Mouse (Mus musculus): ENCODE measurements around the gene Dnajc5g. TPM values are rescaled to one million over a fixed set of nuclear protein-coding genes. Genes with fewer than 3 reads are reported as not detected.

Gene Dnajc5g
- polyA plus RNA-seq, 1 experiment from 2014 or later, result not detected

DNA sequence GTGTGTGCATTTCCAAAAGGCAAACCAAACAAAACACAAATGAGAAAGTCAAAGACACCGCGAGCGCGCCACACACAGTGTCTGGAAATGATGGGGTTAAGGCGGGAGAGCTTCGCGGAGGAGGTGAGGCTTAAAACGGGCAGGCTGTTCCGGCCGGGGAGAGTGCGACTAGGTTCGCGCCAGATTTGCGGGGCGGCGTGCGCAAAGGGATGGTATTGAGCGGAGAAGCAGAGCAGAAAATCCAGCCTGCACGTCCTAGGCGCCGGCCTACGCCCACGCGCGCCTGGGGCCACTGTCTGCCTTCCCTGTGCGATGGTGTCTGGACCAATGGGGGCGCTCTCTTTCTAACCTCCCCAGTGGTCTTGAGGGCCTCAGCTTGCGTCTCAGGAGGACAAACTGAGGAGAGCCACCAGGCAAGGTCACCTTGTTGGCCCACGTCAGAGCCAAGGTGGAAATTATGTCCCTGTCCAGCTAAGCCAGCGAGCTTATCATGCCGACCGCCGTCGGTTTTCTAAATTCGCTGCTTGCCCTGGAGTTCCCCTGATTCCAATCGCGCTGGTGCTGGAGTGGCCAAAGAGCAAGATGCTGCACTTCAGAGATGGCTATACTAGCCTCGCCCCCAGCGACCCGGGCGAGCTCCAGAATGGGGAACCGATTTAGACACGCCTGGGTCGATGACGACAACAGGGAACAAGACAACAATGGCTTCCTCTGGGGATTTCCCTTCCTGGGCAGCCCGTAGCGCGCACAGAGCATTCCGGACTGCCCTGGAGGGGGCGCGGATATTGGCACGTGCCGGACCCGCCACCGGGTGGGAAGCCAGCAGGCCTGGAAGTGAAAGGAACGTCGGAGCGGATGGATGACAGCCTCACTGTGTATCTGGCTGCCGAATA is 11.0 kb upstream of the Dnajc5g start:
- Histone ChIP-seq H3K9ac (ENCODE audit: low read length) (peak overlapping the region; percentile 53), H3K9me3 (replicated peaks; ENCODE audit: control insufficient read depth, low read length) (no peaks in the 10 kb centered on the region; the same call in 1 of the 2 replicates), H3K4me3 (ENCODE audit: low read length) (peak overlapping the region; percentile 54), H3K4me1 (ENCODE audit: control insufficient read depth, insufficient read depth, low read length) (peaks cover 26% of the 10 kb centered on the region), H3K36me3 (ENCODE audit: control insufficient read depth, insufficient read depth) (no peaks in the 10 kb centered on the region), H3K27ac (ENCODE audit: low read length) (no peak overlapping the region), H3K27me3 (ENCODE audit: control insufficient read depth, insufficient read depth, low read length) (peaks cover 84% of the 10 kb centered on the region), H3K4me2 (ENCODE audit: low read depth, low read length) (peak overlapping the region; percentile 77)
- under 1% methylated on average over 59 of the region's 59 CpGs for WGBS
- peak; percentile 61 for ATAC-seq (replicated peaks; ENCODE audit: extremely low read depth, insufficient read depth, low FRiP score)

- Histone ChIP-seq H3K4me1 (ENCODE audit: control insufficient read depth, insufficient read depth, low read length) (peaks cover 26% of the 10 kb centered on the region), H3K4me2 (ENCODE audit: low read depth, low read length) (peak overlapping the region; percentile 77), H3K36me3 (ENCODE audit: control insufficient read depth, insufficient read depth) (no peaks in the 10 kb centered on the region), H3K27ac (ENCODE audit: low read length) (no peak overlapping the region), H3K4me3 (ENCODE audit: low read length) (peak overlapping the region; percentile 54), H3K9ac (ENCODE audit: low read length) (peak overlapping the region; percentile 53), H3K9me3 (replicated peaks; ENCODE audit: control insufficient read depth, low read length) (no peaks in the 10 kb centered on the region; the same call in 1 of the 2 replicates), H3K27me3 (ENCODE audit: control insufficient read depth, insufficient read depth, low read length) (peaks cover 75% of the 10 kb centered on the region)
- no peak for ATAC-seq (replicated peaks; ENCODE audit: extremely low read depth, insufficient read depth, low FRiP score)
- 34% methylated on average over 11 of the region's 11 CpGs for WGBS
Observed at GRCm38 (mm10) chr5:31095711-31096480, 10.2 kb upstream of the Dnajc5g start.

GRCm38 (mm10) chr5:31108000-31108490 is 2.0 kb downstream of the Dnajc5g start, which contains the start of gene Slc30a3:
Gene Slc30a3, minus strand, starts transcription at chr5:31108237.
- ATAC-seq (replicated peaks; ENCODE audit: extremely low read depth, insufficient read depth, low FRiP score), result no peak
- Histone ChIP-seq H3K9ac (ENCODE audit: low read length) (no peak within 1 kb of the TSS), H3K9me3 (replicated peaks; ENCODE audit: control insufficient read depth, low read length) (no peaks in the 10 kb centered on the region), H3K4me3 (ENCODE audit: low read length) (no peak within 1 kb of the TSS), H3K4me1 (ENCODE audit: control insufficient read depth, insufficient read depth, low read length) (no peaks in the 10 kb centered on the region), H3K4me2 (ENCODE audit: low read depth, low read length) (no peak within 1 kb of the TSS), H3K36me3 (ENCODE audit: control insufficient read depth, insufficient read depth) (no peaks in the 10 kb centered on the region), H3K27me3 (ENCODE audit: control insufficient read depth, insufficient read depth, low read length) (0 out of 2 replicates have a peak, but pooled peaks cover 2% of the 10 kb centered on the region), H3K27ac (ENCODE audit: low read length) (no peak within 1 kb of the TSS)
- WGBS, result 86% methylated on average over 18 of the region's 18 CpGs

GRCm38 (mm10) chr5:31110781-31111180 is 4.7 kb downstream of the Dnajc5g start:
- Histone ChIP-seq H3K9me3 (replicated peaks; ENCODE audit: control insufficient read depth, low read length) (peaks cover 3% of the 10 kb centered on the region; the same call in 1 of the 2 replicates), H3K4me1 (ENCODE audit: control insufficient read depth, insufficient read depth, low read length) (no peaks in the 10 kb centered on the region), H3K36me3 (ENCODE audit: control insufficient read depth, insufficient read depth) (no peaks in the 10 kb centered on the region), H3K4me3 (ENCODE audit: low read length) (no peak overlapping the region), H3K27ac (ENCODE audit: low read length) (no peak overlapping the region), H3K9ac (ENCODE audit: low read length) (no peak overlapping the region), H3K27me3 (ENCODE audit: control insufficient read depth, insufficient read depth, low read length) (no peaks in the 10 kb centered on the region), H3K4me2 (ENCODE audit: low read depth, low read length) (no peak overlapping the region)
- no peak for ATAC-seq (replicated peaks; ENCODE audit: extremely low read depth, insufficient read depth, low FRiP score)
- WGBS, result 21% methylated on average over 7 of the region's 7 CpGs

DNA sequence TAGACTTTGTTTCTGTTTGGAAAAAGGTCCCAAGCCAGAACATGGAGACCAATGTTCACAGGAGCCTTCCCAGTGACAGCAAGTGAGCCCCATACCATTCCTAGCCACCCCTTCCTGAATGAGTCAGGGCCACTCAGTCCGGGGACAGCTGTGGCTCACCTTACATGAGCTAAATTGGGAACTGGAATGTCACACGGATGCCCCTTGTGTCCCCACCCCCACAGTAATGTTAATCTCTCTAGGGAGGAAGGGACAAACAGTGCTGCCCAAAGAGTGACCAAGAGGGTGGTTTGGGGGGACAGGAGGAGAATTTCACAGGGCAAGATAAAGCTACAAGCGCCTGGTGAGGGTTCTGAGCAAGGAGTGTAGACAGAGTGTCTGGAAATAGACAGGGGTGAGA is 10.3 kb downstream of the Dnajc5g start, which contains the start of gene Trim54:
Trim54 (plus strand) TSS at position 359 of the 400 bp plus-strand sequence.
- ATAC-seq (replicated peaks; ENCODE audit: extremely low read depth, insufficient read depth, low FRiP score), result peak; percentile 80
- Histone ChIP-seq H3K27me3 (ENCODE audit: control insufficient read depth, insufficient read depth, low read length) (no peaks in the 10 kb centered on the region), H3K36me3 (ENCODE audit: control insufficient read depth, insufficient read depth) (no peaks in the 10 kb centered on the region), H3K4me2 (ENCODE audit: low read depth, low read length) (peak within 1 kb of the TSS; percentile 55), H3K9me3 (replicated peaks; ENCODE audit: control insufficient read depth, low read length) (peaks cover 3% of the 10 kb centered on the region; the same call in 1 of the 2 replicates), H3K4me1 (ENCODE audit: control insufficient read depth, insufficient read depth, low read length) (peaks cover 2% of the 10 kb centered on the region; the same call in 1 of the 2 replicates), H3K27ac (ENCODE audit: low read length) (peak within 1 kb of the TSS; percentile 48), H3K4me3 (ENCODE audit: low read length) (peak within 1 kb of the TSS; percentile 30), H3K9ac (ENCODE audit: low read length) (peak within 1 kb of the TSS; percentile 18; the same call in 1 of the 2 replicates)
- WGBS, result 16% methylated on average over 3 of the region's 3 CpGs

DNA sequence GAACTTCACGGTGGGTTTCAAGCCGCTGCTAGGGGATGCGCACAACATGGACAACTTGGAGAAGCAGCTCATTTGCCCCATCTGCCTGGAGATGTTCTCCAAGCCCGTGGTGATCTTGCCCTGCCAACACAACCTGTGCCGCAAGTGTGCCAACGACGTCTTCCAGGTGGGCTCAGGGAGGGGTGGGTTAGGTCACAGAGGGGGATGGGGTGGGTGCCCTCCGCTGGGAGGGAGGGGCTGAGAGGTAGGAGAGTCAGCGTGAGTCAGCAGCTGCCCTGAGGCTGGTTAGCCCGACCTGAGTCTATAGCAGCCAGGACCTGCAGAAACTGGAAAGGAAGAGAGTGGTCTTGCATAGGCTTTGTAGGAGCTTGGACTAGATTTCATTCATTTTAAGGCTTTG is 10.8 kb downstream of the Dnajc5g start:
- Histone ChIP-seq H3K27ac (ENCODE audit: low read length) (peak overlapping the region; percentile 48), H3K36me3 (ENCODE audit: control insufficient read depth, insufficient read depth) (no peaks in the 10 kb centered on the region), H3K27me3 (ENCODE audit: control insufficient read depth, insufficient read depth, low read length) (no peaks in the 10 kb centered on the region), H3K4me1 (ENCODE audit: control insufficient read depth, insufficient read depth, low read length) (peaks cover 2% of the 10 kb centered on the region; the same call in 1 of the 2 replicates), H3K4me2 (ENCODE audit: low read depth, low read length) (peak overlapping the region; percentile 55), H3K9me3 (replicated peaks; ENCODE audit: control insufficient read depth, low read length) (peaks cover 3% of the 10 kb centered on the region; the same call in 1 of the 2 replicates), H3K9ac (ENCODE audit: low read length) (peak overlapping the region; percentile 18; the same call in 1 of the 2 replicates), H3K4me3 (ENCODE audit: low read length) (peak overlapping the region; percentile 30)
- 18% methylated on average over 10 of the region's 10 CpGs for WGBS
- ATAC-seq (replicated peaks; ENCODE audit: extremely low read depth, insufficient read depth, low FRiP score), result no peak

DNA sequence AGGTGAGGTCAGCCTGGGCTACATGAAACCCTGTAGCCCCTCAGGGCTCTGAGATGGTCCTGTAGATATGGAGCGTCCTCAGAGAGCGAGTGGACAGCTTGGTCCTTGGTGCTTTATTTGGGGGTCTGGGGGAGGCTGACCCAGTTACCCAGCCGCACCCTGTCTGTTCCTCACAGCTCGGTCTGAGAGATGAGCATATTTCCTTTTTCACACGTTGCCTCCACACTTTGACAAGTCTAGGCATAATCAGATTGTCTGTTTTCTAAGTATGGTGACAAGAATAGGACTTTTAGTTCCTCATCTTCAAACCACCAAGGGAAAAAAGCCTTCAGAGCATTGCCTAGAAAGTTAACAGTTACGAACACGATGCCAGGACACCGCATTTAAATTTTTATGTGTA is 15.0 kb downstream of the Dnajc5g start:
- Histone ChIP-seq H3K4me1 (ENCODE audit: control insufficient read depth, insufficient read depth, low read length) (peaks cover 2% of the 10 kb centered on the region; the same call in 1 of the 2 replicates), H3K9ac (ENCODE audit: low read length) (no peak overlapping the region), H3K36me3 (ENCODE audit: control insufficient read depth, insufficient read depth) (no peaks in the 10 kb centered on the region), H3K4me3 (ENCODE audit: low read length) (no peak overlapping the region), H3K9me3 (replicated peaks; ENCODE audit: control insufficient read depth, low read length) (no peaks in the 10 kb centered on the region), H3K4me2 (ENCODE audit: low read depth, low read length) (no peak overlapping the region), H3K27me3 (ENCODE audit: control insufficient read depth, insufficient read depth, low read length) (no peaks in the 10 kb centered on the region), H3K27ac (ENCODE audit: low read length) (no peak overlapping the region)
- no peak for ATAC-seq (replicated peaks; ENCODE audit: extremely low read depth, insufficient read depth, low FRiP score)
- 68% methylated on average over 8 of the region's 8 CpGs for WGBS

- no peak for ATAC-seq (replicated peaks; ENCODE audit: extremely low read depth, insufficient read depth, low FRiP score)
- WGBS, result 46% methylated on average over 2 of the region's 2 CpGs
- Histone ChIP-seq H3K27me3 (ENCODE audit: control insufficient read depth, insufficient read depth, low read length) (no peaks in the 10 kb centered on the region), H3K9me3 (replicated peaks; ENCODE audit: control insufficient read depth, low read length) (no peaks in the 10 kb centered on the region), H3K4me2 (ENCODE audit: low read depth, low read length) (no peak overlapping the region), H3K9ac (ENCODE audit: low read length) (no peak overlapping the region), H3K4me3 (ENCODE audit: low read length) (no peak overlapping the region), H3K27ac (ENCODE audit: low read length) (no peak overlapping the region), H3K36me3 (ENCODE audit: control insufficient read depth, insufficient read depth) (no peaks in the 10 kb centered on the region), H3K4me1 (ENCODE audit: control insufficient read depth, insufficient read depth, low read length) (no peaks in the 10 kb centered on the region)
Observed at GRCm38 (mm10) chr5:31123481-31123880, 17.4 kb downstream of the Dnajc5g start.
